Mouse (Mus musculus): Measurements from ENCODE around the gene Egflam. TPM values are rescaled to one million over a fixed set of nuclear protein-coding genes. Genes with fewer than 3 reads are reported as not detected.

Egflam gene
- total RNA-seq, 4 experiments from 2014 or later, result 5.1 to 11.8 (median 7.6) TPM

DNA sequence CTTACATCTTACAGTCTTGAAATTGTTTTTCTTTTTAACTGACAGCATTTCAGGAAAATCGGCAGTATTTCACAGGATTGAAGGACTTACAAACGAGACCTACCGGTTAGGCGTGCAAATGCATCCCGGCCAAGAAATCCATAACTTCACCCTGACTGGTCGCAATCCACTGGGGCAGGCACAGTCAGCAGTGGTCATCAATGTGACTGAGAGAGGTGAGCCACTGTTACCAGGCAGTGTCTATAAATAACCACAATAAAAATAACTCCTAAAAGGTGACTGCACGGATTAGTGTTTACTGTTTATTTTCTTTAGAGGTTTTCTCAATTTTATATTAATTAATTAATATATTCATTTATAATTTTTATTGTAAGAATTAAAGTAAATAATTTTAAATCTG lies 224.8 kb downstream of the Egflam start:
- no peak for DNase-seq

DNA sequence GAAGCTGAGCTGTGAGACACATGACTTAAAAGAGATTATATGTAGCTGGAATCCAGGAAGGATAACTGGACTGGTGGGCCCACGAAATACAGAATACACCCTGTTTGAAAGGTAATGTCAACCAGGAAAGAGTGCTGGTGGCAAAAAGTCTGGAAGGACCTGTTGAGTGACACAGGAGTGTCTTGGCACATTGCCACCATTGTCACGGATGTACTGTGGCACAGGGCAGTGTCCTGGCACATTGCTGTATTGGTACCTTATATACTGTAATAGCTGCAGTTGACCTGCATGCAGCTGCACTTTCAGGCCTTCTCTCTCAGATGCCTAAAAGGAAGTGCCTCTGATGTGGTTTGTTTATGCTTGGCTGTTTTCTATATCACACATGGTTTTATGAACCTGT lies 225.3 kb downstream of the Egflam start:
- no peak for DNase-seq

DNA sequence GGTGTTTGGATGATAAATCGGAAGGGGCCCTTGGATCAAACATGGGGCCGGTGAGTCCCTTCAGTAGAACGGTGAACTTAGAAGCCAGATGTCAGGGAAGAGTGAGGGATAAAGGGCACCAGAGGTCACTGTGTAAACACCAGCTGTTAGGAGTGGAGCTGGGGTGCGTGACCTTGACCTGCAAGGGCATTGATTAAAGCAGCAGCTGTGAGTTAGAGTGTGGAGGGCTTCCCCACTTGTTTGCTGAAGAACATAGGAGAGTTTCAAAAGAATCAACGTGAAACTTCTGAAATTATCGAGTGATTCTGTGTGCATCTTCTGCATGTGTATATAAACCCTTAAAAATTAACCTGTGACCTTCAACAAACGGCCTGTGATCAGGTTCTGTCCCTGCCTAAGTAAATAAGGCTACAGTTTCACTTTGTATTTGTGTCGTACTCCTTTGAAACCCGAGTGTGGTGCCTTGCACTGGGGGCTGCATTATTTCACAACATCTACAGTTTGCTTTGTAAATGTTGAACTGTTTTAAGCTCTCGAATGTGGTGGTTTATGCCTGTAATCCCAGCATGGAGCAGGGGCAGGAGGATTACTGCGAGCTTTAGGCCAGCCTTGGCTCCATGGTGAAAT lies 230.2 kb downstream of the Egflam start:
- DNase-seq, result no peak

DNA sequence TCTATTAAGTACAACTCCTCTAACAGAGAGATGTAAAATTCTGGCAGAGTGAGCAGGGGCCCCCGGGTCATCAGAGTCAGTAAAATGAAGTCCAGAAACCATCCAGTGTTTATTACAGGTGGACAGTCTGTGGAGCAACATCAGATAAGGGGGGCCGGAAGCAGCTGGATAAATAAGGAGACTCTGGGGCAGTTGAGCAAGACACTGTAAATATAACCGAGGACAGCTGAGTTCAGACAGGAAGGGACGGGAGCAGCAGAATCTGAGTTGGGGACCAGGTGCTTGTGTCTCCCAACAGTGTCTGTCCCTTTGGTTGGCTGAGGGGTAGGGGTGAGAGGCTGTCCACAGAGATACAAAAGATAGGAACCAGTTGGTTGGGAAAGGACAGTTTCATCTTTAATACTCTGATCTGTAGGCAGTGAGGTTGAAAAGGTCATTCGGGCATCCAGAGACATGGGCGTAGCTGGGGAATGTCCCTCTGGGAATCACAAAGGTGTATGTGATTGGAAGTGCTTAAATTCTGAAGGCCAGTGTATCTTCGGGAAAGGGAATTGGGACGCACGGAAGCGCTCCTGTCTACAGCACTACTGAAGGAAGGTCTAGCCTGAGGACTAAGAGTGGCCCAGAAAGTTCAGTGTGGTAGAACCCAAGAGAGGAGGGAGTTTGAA lies 230.8 kb downstream of the Egflam start:
- DNase-seq, result no peak

DNA sequence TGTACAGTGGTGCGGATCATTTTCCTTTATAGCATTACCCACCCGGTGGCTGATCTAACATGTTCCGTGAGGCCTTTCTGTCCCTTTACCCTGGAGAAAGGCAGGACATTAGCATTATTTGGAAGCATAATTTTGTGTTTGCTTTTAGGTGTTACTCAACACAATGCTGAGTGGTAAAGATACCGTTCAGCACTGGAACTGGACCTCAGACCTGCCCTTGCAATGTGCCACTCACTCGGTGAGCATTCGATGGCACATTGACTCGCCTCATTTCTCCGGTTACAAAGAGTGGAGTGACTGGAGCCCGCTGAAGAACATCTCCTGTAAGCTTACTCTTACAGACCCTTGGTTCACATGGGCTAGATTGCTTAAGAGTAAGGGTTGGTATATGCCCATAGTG lies 231.5 kb downstream of the Egflam start:
- no peak for DNase-seq

DNA sequence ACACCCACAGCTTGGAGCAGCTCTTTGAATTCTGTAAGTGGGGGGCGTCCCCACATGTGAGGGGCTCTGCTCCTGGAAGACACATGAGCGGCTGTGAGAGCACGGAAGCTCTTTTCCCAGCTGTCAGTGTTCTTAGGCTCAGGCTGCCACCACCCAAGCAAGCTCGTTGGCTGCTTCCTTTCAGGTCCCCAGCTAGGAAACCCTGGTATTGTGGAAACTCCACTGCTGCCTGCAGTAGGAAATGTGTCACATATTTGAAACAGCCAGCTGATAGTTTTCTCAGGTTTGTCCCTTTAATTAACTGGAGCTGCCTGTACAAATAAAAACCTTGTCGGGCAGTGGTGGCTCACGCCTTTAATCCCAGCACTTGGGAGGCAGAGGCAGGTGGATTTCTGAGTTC lies 234.3 kb downstream of the Egflam start:
- no peak for DNase-seq

DNA sequence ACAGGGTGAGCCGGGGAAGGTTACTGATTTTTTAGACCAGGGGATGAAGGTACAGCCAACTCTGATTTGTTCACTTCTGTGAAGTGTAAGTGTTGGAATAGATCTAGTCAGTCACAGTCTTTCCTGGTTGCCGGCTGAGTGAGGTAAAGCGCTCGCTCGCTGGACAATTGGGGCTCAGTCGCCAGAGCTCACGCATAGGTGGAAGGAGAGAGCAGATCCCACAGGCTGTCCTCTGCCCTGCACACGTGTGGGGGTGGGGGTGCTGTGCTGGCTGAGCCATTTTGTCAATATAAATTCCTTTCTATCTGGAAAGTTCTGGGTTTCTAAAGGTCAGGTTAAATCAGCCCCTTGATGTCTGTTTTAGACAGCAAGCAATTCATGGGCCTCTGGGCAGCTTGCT lies 237.9 kb downstream of the Egflam start:
- no peak for DNase-seq

DNA sequence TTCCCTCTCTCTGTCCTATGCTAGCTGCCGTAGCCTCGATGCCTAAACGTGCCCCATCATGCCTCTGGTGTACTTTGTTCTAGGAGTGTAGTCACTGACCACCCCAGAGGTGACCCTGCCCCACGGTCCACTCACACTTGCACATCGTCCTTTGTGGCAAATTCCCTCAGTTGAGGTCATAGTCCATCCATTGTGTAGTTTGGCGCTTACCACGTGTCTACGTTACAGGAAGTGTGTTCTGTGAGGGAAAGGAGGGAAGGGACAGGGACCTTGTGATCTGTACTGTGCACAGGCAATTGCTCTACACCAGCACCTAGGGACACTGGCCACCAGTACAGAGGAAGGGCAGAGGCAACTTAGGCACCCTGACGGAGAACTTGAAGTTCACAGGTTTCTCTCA lies 238.3 kb downstream of the Egflam start:
- DNase-seq, result no peak

DNA sequence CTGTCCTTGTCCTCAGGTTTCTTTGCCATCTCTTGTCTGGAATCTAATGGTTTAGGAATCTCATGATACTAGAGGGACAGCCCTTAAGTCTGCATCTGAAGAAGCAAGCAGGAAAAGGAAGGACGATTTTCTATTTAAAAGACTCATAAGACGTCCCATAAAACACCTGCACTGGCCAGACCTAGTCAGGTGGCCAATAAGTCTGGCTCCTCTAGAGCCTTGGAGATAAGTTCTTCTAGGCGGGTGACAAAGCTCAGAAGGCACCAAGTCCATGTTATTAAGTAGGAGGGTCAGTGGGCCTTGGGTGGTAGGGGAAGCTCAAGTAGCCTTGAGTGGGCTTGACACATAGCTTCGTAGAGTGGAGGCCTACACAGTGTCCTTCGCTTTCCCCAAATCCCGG lies 240.5 kb downstream of the Egflam start:
- no peak for DNase-seq

Measured in adrenal gland, adult 8-10 months (tissue).